Mouse (Mus musculus) retina, postnatal 7 days (tissue): Measurements from ENCODE around the gene Dexi.

Experiments used
- DNase-seq: peaks from one replicate; pipeline ENCODE4 v3.0.0-alpha.2; 2012; ENCODE audit warnings: low read depth, low spot score

Dexi gene

DNA sequence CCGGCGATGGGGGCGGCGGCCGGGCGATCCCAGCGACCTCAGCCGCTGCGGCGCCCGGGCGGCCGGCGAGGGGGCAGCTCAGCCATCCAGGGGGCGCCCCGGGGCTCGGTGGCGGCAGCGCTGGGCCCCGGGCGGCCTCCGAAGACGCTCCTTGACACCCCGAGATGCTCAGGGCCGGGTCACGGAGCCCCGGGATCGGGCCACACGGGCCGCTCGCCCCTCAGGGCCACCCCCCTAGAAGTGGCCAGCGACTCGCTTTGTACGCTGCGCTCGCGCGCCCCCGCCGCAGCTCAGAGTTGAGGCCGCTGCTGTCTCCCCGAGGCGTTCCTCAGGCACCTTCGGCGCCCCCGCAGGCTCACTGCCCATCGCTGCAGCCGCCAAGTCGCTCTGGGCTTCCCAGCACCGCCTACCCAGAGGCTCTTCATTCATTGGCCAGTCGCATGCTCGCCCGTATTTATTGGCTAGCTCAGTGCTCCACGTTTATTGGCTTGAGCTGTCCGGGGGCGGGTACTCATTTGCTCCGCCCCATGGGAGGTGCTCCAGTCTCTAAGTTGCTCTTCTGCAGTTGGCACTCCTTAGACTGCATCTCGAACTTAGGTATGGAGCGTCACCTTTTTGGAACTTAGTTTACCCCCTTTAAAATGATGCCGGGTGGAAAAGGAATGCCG, at the start of gene Dexi:
Dexi (minus strand) TSS at position 357 of the 668 bp plus-strand sequence.
- peak; percentile 90 for DNase-seq

DNA sequence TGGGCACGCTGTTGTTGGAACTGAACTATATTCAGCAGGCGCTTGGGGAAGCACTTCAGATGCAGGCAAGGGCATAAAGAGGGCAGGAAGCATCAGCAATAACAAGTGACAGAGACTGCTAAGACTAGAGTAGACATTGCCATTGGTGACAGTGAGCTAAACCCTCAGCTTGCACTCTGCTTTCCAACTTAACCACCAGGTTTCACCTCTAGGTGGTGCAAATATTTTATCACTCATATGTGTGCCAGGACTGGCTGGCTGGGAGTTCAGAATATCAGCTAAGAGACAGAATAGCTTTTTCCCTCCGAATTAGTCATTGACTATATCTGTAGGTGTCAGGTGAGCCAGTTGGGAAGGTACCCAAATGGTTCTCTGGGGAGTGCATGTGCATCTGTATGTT, 43.7 kb upstream of the Dexi start:
- DNase-seq = no peak

- DNase-seq = no peak
Measured at GRCm38 (mm10) chr16:10585165-10585564, 42.3 kb upstream of the Dexi start.

GRCm38 (mm10) chr16:10581234-10581898, 38.5 kb upstream of the Dexi start:
- no peak for DNase-seq

- no peak for DNase-seq
Measured at GRCm38 (mm10) chr16:10578376-10578775, 35.5 kb upstream of the Dexi start.

DNA sequence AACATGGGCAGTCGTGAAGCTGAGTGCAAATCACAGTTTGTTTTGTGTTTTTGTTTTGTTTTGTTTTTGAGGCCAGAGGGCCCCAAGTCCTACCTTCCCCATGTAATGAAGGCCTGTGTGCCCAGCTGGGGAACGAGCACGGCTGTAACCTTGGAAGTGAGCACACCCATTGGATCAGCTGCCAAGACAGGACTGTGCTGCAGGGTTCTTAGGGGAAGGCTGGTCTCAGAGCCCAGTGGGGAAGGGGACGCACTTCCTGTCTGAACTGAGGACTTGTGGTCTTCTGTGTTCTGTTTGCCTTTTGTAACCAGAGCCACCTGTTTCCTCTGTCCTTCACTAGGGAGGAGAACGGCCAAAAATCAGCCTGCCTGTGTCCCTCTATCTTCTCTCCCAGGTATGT, 34.7 kb upstream of the Dexi start:
- DNase-seq = no peak

DNA sequence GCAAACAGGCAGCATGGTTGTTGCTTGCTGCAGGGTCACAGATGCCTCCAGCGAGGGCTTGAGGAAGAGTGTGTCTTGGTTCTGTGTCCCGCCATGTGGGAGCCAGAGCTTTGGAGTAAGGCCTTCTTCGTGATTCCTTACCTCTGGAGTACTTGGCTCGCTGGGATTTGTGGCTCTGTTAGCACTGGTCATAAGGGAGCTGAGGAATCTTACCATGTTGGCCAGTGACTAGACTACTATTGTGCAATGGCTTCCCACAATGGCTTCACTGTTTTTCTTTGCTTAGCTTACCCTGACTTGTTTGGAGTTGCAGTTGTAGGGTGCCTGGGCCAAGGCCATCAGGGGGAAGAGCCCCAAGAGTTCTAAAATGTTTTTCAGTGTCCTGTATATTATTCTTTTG, 33.1 kb upstream of the Dexi start:
- DNase-seq = no peak

GRCm38 (mm10) chr16:10574936-10575335, 32.1 kb upstream of the Dexi start:
- DNase-seq = no peak

DNA sequence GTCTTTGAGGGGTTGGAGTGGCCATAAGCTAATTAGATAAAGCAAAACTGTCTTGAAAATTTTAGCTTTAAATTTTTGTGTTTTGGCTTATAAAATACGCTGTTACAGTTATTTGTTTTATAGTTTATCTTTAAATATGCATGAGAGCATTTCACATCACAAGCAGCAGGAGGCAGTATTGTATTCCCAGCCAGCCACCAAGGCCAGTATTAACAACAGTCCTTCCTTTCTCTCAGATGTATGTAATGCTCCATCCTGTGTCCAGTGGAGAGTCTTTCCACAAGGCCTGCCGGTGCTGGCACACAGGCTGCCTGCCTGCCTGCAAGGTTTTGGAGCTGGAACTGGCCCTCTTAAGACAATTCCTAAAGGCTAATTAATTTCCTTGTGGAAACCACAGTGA, 29.0 kb upstream of the Dexi start:
- DNase-seq = no peak

DNA sequence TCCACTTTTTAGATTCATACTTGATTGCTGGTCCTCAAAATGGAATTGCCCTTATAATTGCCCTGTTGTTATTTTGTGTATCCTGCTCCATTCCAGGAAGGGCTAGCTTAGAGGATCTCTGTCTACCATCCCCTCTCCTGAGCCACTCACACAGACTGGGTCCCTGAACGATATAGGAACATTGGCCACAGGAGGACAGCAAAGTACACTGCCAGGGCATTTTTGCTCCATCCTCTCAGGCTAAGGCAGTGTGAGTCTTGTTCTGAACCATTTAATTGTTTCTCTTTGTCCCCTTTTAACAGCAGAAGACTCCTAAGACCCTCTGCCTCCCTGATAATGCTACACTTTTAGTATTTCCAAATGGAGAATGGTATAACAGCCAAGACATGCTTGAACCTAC, 27.9 kb upstream of the Dexi start:
- DNase-seq = no peak

GRCm38 (mm10) chr16:10569809-10570395, 27.0 kb upstream of the Dexi start:
- no peak for DNase-seq

- no peak for DNase-seq
Measured at GRCm38 (mm10) chr16:10567153-10567552, 24.3 kb upstream of the Dexi start.

DNA sequence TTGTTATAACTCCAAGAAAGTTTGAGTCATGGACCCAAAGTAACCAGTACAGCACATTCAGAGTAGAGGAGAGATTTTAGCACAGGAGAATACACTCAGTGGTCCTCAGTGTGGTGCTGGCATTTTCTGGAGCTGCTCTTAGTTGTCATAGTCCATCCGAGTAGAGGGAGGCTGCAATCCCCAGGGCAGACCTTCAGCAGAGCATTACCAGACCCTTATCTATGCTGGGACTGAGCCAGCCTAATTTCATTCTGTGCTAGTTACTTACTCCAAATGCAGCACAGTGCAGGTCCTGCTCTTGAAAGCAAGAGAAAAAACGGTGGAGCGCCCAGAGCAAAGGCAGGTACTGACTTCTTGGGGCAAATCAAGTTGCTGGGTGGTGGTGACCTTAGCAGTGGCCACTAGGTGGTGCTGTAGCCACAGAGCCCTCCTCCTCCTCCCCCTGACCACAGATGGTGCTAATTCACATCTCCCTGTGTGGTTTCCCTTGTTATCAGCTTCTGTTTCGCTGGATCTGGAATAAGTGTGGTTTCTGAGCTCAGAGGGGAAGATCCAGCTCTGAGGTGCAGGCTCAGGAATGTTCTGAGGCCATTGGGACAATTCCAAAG, 22.5 kb upstream of the Dexi start:
- peak; percentile 64 for DNase-seq

DNA sequence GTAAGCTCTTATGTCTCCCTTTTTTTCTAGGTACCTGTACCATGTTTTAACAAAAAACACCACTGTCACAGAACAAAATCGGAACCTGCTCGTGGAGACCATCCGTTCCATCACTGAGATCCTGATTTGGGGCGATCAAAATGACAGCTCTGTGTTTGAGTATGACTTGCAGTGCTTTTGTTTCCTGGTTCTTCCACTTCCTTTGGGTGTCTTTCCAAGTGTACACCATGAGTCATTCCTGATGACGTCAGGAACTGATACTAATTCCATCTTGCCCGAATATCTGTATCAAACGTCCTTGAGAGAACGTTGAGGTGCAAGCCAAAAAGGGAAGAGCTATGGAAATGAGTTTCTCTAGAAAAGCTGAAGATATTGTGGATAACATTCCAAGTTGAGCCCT, 17.1 kb upstream of the Dexi start:
- no peak for DNase-seq

DNA sequence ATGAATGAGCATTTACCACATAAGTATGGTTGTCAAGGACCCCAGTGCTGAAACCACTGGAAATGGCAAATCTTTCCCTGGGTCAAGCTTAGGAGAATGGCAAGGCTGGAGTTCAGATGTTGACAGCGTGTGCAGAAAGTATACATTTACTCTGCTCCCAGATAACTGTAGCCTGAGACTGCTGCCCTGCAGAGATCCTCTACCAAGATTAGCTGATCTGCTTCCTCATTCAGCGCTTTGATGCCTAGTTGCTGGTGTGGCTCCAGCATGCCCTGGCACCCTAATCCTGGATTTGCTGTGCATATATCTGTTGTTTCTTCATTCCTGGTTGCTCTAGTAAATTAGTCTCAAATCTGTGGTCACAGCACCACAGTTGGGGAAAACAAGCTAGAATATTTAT, 11.0 kb upstream of the Dexi start:
- DNase-seq = no peak

DNA sequence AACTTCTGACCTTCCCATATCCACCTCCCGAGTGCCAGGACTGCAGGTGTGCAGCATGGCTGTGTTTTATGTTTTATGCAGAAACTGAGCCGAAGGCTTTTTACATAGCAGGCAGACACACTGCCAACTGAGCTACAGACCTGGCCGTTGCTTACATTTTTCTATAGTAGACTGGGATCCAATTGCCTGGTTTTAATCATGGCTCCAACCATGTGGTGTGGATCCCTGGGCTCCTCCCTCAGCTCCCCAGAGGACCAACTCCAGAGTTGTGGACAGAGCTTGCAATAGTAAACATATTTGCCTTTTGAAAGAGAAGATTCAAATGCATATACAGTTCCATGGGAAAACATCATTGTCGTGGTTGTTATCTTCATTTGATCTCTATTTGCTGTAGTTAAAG, 8.7 kb upstream of the Dexi start:
- DNase-seq = no peak

DNA sequence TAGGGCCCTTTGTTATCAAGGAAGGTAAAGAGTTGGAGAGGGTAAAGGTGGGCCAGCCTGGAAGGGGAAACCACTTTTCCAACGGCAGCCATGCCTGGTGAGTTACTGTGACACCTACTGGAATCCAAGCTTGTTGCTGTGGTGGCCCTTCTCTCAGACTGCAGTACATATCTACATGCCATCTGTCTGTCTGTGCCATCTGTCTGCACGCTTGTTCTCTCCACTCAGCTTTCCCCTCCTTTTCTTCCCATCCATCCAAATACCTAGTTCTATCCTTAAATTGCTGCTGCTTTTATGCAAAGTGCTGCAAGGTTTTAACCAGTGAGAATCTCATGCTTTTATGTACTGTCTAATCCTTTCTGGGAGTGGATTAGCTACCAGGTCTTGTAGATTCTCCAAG, 6.7 kb upstream of the Dexi start:
- DNase-seq = no peak

- no peak for DNase-seq
Measured at GRCm38 (mm10) chr16:10548938-10549337, 6.1 kb upstream of the Dexi start.

DNA sequence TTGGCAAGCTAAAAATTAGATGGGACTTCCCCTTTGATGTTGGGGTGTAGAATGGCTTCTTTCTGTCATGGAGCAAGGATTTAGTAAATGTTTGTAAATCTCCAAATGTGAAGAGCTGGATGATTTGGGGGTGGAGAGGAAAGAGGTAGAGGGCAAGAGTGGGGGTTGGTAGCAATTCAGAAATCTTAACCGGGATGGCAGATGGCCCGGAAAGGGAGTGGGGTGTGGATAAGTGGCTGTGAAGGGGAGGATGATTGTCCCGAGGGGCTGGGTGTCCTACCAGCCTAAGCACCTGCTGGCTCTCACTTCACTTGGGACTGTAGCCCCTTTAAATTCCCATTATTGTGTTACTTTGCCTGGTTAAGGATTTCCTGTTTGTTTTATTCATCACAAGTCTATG, 4.0 kb upstream of the Dexi start:
- no peak for DNase-seq

DNA sequence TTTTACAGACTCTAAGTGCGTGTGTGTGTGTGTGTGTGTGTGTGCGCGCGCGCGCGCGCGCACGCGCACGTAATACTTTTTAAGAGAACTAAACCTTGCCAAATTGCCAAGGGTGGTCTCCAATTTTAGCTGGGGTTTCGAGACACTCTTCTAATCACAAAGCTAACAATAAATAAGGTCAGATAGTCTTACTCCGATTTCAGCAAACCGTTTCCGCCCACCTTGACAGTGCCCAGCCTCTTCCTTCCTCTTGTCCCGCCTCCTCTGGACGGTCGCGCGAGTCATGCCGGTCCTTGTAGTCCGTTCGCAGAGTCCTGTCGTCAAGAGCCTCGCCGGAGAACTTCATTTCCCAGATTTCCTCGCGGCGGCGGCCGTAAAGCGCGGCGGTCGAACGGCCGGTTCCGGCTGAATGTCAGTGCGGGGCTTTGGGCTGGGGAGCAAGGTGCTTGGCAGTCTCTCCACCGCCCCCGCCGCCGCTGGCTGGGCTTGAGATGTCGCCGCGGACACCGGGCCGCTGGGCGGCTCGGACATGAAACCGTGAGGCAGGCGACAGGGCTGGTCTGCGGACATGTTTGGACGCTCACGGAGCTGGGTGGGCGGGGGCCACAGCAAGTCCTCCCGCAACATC, 2.3 kb upstream of the Dexi start, which contains the start of gene Clec16a:
Clec16a (plus strand) TSS at position 345 of the 628 bp plus-strand sequence.
- DNase-seq = peak; percentile 94

- DNase-seq = no peak
Measured at GRCm38 (mm10) chr16:10542266-10542665, 588 bp downstream of the Dexi start.

DNA sequence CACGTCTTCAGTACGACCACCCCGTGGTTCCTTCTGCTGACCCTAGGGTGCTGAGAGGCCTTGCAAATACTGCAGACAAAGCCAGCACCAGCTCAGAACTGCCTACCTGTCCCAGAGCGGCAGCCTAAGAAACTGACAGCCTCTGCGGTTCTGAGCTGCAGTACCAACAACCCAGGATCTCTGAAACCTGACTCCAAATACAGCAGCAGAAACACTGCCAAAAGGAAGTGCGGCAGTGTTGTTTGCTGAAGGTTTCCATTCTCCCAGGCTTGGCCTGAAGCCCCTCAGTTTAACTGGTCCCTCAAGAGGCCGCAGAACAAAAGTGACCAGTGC, 1.3 kb downstream of the Dexi start:
- no peak for DNase-seq
